ENCODE assay signal across 25 mouse cellular contexts in the genomic region with DNA sequence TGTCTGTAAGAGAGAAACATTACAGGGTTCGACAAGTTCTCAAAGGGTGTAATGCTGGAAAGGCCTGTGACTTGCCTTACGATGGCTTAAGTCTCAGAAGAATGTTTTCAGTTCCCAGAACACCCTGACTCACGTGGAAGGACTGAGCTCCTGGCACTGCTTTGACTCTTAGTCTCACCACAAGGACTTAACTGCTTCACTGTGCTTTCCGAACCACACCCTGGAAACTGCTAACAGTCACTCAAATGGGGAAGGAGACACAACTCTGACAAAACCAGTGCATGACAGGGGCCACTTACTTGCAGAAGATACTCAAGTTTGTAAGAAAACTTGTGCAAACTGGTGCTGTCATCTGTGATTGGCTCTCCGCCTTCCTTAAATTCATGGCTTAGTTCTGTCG. TPM values are rescaled to one million over a fixed set of nuclear protein-coding genes. Genes with fewer than 3 reads are reported as not detected.
A peak's percentile ranks its signal among the peaks of the same experiment; 100 is the strongest.
DNase-seq lines count a peak whose midpoint lies in the region; ATAC-seq lines count a peak whose summit lies in the region.
"Had no signal": no experiment of that assay in that cellular context is flagged by ENCODE, and none has a peak within 500 bp of the region (broad histone marks: within the 10 kb centered on the region; RNA-seq: fewer than 3 reads in every experiment).

No protein-coding gene starts in this region.

- no peak overlapping the region for H3K27ac ChIP-seq in heart, embryonic 11.5 days (ENCODE audit: low read depth, low read length)
- 0 out of 2 replicates have a peak overlapping the region, but pooled peaks have one; percentile 3 for H3K27ac ChIP-seq in macrophage
- H3K27ac ChIP-seq in midbrain, embryonic 10.5 days (replicated peaks), result no peak overlapping the region
- H3K27ac ChIP-seq: heart, embryonic 15.5 days; hindbrain, embryonic 13.5 days; kidney, postnatal 0 days; left cerebral cortex, adult 2 months; limb, embryonic 10.5 days; lung, embryonic 15.5 days had no signal

- H3K9ac ChIP-seq in heart, embryonic 11.5 days (ENCODE audit: low read depth, low read length), result no peak overlapping the region
- H3K9ac ChIP-seq: heart, embryonic 15.5 days; hindbrain, embryonic 13.5 days; lung, embryonic 15.5 days had no signal

- H3K36me3 ChIP-seq in heart, embryonic 11.5 days (ENCODE audit: control insufficient read depth, insufficient read depth, low read length), result peaks cover 14% of the 10 kb centered on the region
- peaks cover 56% of the 10 kb centered on the region for H3K36me3 ChIP-seq in macrophage (ENCODE audit: inconsistent target)
- H3K36me3 ChIP-seq in midbrain, embryonic 10.5 days, result peaks cover 70% of the 10 kb centered on the region

- no peak for ATAC-seq in heart, embryonic 11.5 days (replicated peaks; ENCODE audit: insufficient number of reproducible peaks, low FRiP score, low TSS enrichment)
- ATAC-seq: forebrain, embryonic 16.5 days; midbrain, embryonic 16.5 days had no signal

- no peak overlapping the region for H3K4me3 ChIP-seq in heart, embryonic 11.5 days (ENCODE audit: low read depth, low read length)
- no peak overlapping the region for H3K4me3 ChIP-seq in macrophage (ENCODE audit: inconsistent target)
- H3K4me3 ChIP-seq in midbrain, embryonic 10.5 days, result no peak overlapping the region
- H3K4me3 ChIP-seq: heart, embryonic 15.5 days; hindbrain, embryonic 13.5 days; left cerebral cortex, adult 2 months; limb, embryonic 10.5 days; lung, embryonic 15.5 days had no signal

- H3K9me3 ChIP-seq in heart, embryonic 11.5 days (replicated peaks; ENCODE audit: control insufficient read depth, low read length), result no peaks in the 10 kb centered on the region
- H3K9me3 ChIP-seq in midbrain, embryonic 10.5 days (replicated peaks), result no peaks in the 10 kb centered on the region
- H3K9me3 ChIP-seq: heart, embryonic 15.5 days; hindbrain, embryonic 13.5 days; limb, embryonic 10.5 days; lung, embryonic 15.5 days had no signal

- peaks cover 16% of the 10 kb centered on the region for H3K4me1 ChIP-seq in heart, embryonic 11.5 days (ENCODE audit: control insufficient read depth, insufficient read depth, low read length)
- no peaks in the 10 kb centered on the region for H3K4me1 ChIP-seq in midbrain, embryonic 10.5 days
- H3K4me1 ChIP-seq: hindbrain, embryonic 13.5 days; limb, embryonic 10.5 days; lung, embryonic 15.5 days had no signal

- no peak overlapping the region for H3K4me2 ChIP-seq in heart, embryonic 11.5 days
- H3K4me2 ChIP-seq: heart, embryonic 15.5 days; hindbrain, embryonic 13.5 days; lung, embryonic 15.5 days had no signal

- WGBS in heart, embryonic 11.5 days (ENCODE audit: insufficient replicate concordance), result 85% methylated on average over 6 of the region's 6 CpGs
- 36% methylated on average over 6 of the region's 6 CpGs for WGBS in macrophage (ENCODE audit: missing documents)
- 91% methylated on average over 6 of the region's 6 CpGs for WGBS in midbrain, embryonic 10.5 days

- peak; percentile 84 for DNase-seq in heart, adult 11 months
- peak; percentile 29 for DNase-seq in 3T3-L1 (ENCODE audit: low read depth, low spot score)
- DNase-seq in ZHBTc4 (ENCODE audit: low read depth, low spot score), result peak; percentile 50
- no peak for DNase-seq in spleen, adult 18-20 months
- no peak for DNase-seq in gastrocnemius, postnatal 25 days
- DNase-seq in midbrain, embryonic 10.5 days (ENCODE audit: low spot score), result no peak
- DNase-seq: adrenal gland, postnatal 25 days; cerebellum, adult 8-10 months; gastrocnemius, postnatal 14 days; heart, postnatal 36 days; kidney, adult 2 months; right cerebral cortex, postnatal 14 days had no signal

- no peaks in the 10 kb centered on the region for H3K27me3 ChIP-seq in heart, embryonic 11.5 days (ENCODE audit: control insufficient read depth, insufficient read depth, low read length)
- no peaks in the 10 kb centered on the region for H3K27me3 ChIP-seq in midbrain, embryonic 10.5 days (ENCODE audit: low read depth, poor library complexity, severe bottlenecking)
- H3K27me3 ChIP-seq: heart, embryonic 15.5 days; hindbrain, embryonic 13.5 days; lung, embryonic 15.5 days had no signal

- H3K79me2 ChIP-seq in macrophage (ENCODE audit: inconsistent target), result peaks cover 15% of the 10 kb centered on the region; the same call in 1 of the 2 replicates

RNA-seq across cellular contexts. Expression of gene Fyco1, which starts 11.5 kb away (rescaled TPM):
- 27.4 and 29.1 TPM in 2 replicates for polyA plus RNA-seq in heart, embryonic 11.5 days (2014; fragmentation: Nextera tagmentation; extraction: Ambion mirVana)
- total RNA-seq in macrophage (2018; cell fraction: chromatin; rRNA removed), result 100 to 1,000 TPM in 20 of 26 experiments, 10 to 100 TPM in 6; 74.3 to 258 (median 164) TPM
- 10 to 100 TPM in 22 of 26 experiments, 1 to 10 TPM in 4; 6.9 to 26.7 (median 14.4) TPM for total RNA-seq in macrophage (2018; cell fraction: cytosol; rRNA removed)
- 100 to 1,000 TPM in 1 of 26 experiments, 10 to 100 TPM in 25; 29.2 to 106 (median 71.1) TPM for total RNA-seq in macrophage (2018; cell fraction: nucleus; rRNA removed)
- polyA plus RNA-seq in macrophage (2018), result 10.0 to 13.5 TPM (median 12.8 TPM) in 3 replicates
- 100 to 1,000 TPM; 172 to 192 TPM for total RNA-seq in gastrocnemius, postnatal 25 days (2021)
- 10.8 and 12.0 TPM in 2 replicates for polyA plus RNA-seq in midbrain, embryonic 10.5 days (2016; fragmentation: Nextera tagmentation; extraction: Ambion mirVana)

RNA-seq across cellular contexts. Expression of gene Xcr1, which starts 21.6 kb away (rescaled TPM):
- polyA plus RNA-seq in heart, embryonic 11.5 days (2014; fragmentation: Nextera tagmentation; extraction: Ambion mirVana), result not detected in 2 replicates
- total RNA-seq in macrophage (2018; cell fraction: chromatin; rRNA removed), result under 1 TPM in 3 of 26 experiments, not detected in 23; 0.17 to 0.25 (median 0.18) TPM
- under 1 TPM in 15 of 26 experiments, not detected in 11; 0.03 to 0.10 (median 0.05) TPM for total RNA-seq in macrophage (2018; cell fraction: cytosol; rRNA removed)
- total RNA-seq in macrophage (2018; cell fraction: nucleus; rRNA removed), result under 1 TPM in 11 of 26 experiments, not detected in 15; 0.06 to 0.60 (median 0.17) TPM
- polyA plus RNA-seq in macrophage (2018), result 0.06 TPM in 1 of 3 replicates, not detected in the others
- not detected for total RNA-seq in gastrocnemius, postnatal 25 days (2021)
- polyA plus RNA-seq in midbrain, embryonic 10.5 days (2016; fragmentation: Nextera tagmentation; extraction: Ambion mirVana), result 0.02 TPM in 1 of 2 replicates, not detected in the other
- total RNA-seq: gastrocnemius, postnatal 14 days; heart, adult 8-10 months; heart, postnatal 36 days; layer of hippocampus, postnatal 10 days; left cerebral cortex, adult 2 months had no signal
- polyA plus RNA-seq: brain, embryonic 14.5 days; heart, embryonic 15.5 days; limb, embryonic 10.5 days; lung, embryonic 15.5 days had no signal

RNA-seq across cellular contexts. Expression of gene Cxcr6, which starts 34.0 kb away (rescaled TPM):
- polyA plus RNA-seq in heart, embryonic 11.5 days (2014; fragmentation: Nextera tagmentation; extraction: Ambion mirVana), result 0.82 TPM in 1 of 2 replicates, not detected in the other
- total RNA-seq in macrophage (2018; cell fraction: chromatin; rRNA removed), result under 1 TPM in 1 of 26 experiments, not detected in 25; 0.33 TPM
- under 1 TPM in 10 of 26 experiments, not detected in 16; 0.06 to 0.28 (median 0.10) TPM for total RNA-seq in macrophage (2018; cell fraction: cytosol; rRNA removed)
- under 1 TPM in 2 of 26 experiments, not detected in 24; 0.28 to 0.42 TPM for total RNA-seq in macrophage (2018; cell fraction: nucleus; rRNA removed)
- polyA plus RNA-seq in macrophage (2018), result 0.09 TPM in 1 of 3 replicates, not detected in the others
- not detected for total RNA-seq in gastrocnemius, postnatal 25 days (2021)
- polyA plus RNA-seq in midbrain, embryonic 10.5 days (2016; fragmentation: Nextera tagmentation; extraction: Ambion mirVana), result 0.17 and 0.25 TPM in 2 replicates
- total RNA-seq: adrenal gland, postnatal 25 days; heart, postnatal 36 days; layer of hippocampus, postnatal 10 days; left cerebral cortex, adult 2 months had no signal
- polyA plus RNA-seq: brain, embryonic 14.5 days had no signal

Comparison
In these comparisons a context has a peak if more than half of its experiments do, and no peak if none do; other contexts are left out.
1. DNase-seq: peak in heart, adult 11 months (single experiment), 3T3-L1 (single experiment) and ZHBTc4 (single experiment); none in spleen, adult 18-20 months (0 of 2), gastrocnemius, postnatal 25 days (single experiment) and midbrain, embryonic 10.5 days (single experiment).